Mouse (Mus musculus) ovary, adult 2 months (tissue): ENCODE measurements around the gene M1ap. TPM values are rescaled to one million over a fixed set of nuclear protein-coding genes. Genes with fewer than 3 reads are reported as not detected.

Source experiments
- polyA plus RNA-seq: library from polyadenylated mRNA; depleted of rRNA; stranded (reverse); fragments of >200 nt; gene quantifications from 2 replicates; pipeline ENCODE4 v1.2.3, GENCODE M21; 2012; rRNA removed

M1ap gene
- polyA plus RNA-seq, result 0.15 and 0.23 TPM in 2 replicates

DNA sequence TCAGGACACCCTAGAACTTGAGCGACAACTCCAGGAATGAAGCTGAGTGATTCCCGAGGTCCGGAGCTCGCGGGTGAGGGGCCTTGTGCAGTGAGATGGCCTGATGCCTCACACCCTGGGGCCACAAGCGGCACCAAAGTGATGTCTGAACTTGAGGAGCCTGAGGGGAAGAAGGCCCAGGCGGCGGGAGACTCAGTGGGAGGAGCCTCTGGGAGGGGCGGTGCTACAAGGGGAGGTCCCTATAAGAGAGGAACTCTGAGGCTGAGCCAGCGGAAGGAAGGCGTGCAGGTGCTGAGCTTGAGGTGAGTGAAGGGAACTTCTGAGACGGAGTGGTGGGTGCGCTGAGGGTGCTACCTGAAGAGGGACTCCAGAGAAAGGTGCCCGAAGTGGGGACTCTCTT lies at the start of gene M1ap:
TSS of gene M1ap (plus strand) at position 252 of the 400 bp plus-strand sequence.

DNA sequence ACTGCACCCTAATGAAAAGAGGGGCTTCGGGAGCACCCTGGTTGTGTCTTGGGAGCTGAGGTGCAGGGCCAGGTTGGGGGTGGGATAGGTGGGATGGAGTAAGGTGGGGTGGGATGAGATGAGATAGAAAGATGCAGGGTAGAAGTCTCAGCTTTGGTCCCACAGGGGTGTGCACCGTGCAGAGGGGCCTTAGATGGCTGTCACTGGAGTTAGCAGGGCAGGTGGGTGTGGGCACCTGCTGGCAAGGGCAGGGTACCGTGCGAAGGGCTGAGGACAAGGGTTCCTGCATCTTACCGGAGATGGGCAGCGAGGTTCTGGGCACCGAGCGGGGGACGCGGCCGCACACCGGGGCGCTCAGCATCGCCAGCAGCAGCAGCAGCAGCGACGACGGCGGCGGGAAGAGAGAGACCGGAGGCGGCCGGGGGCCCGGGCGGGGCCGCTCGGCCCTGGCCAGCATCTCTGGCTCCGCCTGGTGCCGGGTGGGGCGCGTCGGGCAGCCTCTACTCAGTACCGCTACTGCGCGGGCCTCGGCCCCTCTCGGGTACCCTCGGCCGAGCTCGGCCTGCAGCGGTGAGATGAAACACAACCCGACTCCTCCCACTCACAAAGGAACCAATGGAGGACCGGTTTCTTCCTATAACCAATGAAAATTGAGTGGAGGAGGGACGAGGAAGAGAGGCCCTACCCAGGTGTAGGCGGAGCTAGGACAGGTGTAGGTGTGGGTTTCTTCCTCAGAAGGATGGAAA lies 7.4 kb upstream of the M1ap start, which contains the start of gene Sema4f:
TSS of gene Sema4f (minus strand) at position 603 of the 746 bp plus-strand sequence.

DNA sequence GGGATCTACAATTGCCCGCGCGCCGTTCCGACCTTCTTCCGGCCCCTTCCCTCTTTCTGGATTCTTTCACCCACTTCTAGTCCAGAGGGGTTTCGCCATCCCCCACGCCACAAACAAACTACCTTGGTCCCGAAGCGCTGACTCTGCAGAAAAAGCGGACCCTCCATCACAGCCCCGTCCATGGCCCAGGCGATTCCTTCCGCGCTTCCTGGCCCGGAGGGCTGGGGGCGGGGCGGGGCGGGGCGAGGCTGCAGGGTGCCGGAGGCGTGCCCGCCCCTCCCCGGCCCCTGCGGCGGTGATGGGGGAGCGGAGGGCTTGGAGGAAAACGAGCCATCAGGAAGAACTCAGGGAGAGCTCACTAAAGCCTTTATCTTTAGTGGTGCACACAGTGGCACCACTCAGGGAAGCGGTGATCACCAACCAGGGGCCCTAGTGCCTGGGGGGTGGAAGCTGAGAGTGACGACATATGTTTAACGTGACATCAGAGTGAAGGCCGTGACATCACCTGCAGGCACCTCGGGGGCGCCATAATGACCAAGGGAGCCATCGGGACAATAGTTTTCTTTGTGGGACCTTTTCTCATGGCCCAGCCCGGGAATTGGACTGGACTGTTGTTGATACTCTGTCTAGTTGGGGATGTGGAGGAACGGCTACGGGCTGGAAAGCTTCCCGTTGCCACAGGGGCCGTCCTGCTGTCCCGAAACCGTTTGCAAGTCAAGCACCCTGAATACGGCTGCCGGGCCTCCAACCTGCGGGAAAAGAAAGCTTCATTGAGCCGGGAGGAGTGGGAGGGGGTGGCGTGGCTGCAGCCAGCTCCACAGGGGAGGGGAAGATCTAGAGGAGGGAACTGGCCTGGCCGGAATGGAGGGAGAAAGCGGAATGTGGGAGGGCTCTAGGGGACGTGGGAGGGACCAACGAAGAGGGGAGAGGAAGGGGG lies 86.8 kb downstream of the M1ap start, which contains the start of the genes Dok1 and Loxl3:
TSS of gene Dok1 (minus strand) at position 223 of the 937 bp plus-strand sequence.
TSS of gene Loxl3 (plus strand) at position 925 of the 937 bp plus-strand sequence.

DNA sequence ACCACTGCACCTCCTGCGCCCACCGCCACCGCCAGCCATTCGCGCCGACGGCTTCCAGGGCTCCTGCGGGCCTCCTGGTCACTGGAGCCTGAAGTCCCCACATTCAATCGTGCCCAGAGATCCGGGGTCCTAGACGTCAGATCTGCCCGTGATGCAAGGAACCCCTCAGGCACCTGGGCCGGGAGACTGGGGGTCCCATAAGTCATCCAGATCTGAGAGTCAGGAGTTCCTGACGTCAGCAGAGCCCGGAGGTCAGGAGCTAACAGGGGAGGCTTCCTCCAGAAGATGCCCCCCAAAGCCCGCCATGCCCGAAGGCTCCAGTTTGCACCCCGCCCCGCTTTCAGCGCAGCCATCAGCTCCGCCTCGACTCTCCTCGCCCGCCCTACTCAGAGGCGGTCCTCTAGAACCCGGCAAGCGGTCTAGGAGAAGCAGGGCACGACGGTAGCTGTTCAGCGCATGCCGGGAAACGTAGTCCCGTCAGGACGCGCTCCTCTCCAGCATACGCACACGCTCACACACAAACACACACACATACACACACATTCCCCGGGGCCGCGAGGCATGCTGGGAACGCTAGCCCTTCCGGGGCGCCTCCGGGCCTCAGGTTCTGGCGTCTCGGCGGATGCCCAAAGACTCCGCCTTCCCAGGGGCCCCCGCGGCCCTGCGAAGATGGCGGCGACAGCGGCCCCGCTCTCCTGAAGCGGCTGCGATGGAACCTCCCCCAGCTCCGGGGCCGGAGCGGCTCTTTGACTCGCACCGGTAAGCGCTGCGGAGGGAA lies 107.6 kb downstream of the M1ap start, which contains the start of gene Aup1:
TSS of gene Aup1 (plus strand) at position 448 of the 778 bp plus-strand sequence.

DNA sequence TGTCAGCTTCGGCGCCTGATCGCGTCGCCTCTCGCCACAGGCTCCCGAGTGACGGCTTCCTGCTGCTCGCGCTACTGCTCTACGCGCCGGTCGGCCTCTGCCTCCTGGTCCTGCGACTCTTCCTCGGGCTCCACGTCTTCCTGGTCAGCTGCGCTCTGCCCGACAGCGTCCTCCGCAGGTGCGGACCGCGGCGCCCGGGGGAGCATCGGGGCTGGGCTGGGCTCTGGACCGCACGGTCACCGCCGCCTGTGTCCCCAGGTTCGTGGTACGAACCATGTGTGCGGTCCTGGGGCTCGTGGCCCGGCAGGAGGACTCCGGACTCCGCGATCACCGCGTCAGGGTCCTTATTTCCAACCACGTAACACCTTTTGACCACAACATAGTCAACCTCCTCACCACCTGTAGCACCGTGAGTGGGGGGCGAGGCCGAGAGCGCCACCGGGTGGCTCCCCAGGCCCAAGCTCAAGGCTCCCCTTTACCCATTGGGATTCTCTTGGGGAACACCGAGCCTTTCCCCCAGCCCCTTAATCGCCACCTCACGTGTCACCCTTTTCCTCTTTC lies 108.2 kb downstream of the M1ap start, which contains the start of gene Htra2:
TSS of gene Htra2 (minus strand) at position 403 of the 561 bp plus-strand sequence.

DNA sequence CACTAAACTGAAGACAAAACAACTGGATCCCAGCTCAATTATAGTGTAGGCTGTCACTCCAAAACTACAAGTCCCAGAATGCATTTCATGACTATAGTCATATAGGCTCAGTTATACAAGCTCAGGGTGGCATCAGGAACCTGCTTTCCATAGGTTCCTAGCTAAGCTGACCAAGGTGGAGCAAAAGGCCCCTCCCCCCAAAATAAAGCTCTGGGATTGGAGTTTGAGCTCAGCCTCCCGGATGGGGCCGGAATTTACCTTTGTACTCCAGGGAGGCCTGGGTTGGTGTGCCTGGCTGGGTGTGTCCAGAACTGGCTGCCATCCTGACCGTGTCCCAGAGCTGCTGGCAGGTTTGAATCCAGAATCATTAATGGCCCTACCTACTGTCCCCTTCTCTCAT lies 111.1 kb downstream of the M1ap start, which contains the start of gene Dqx1:
TSS of gene Dqx1 (plus strand) at position 55 of the 400 bp plus-strand sequence.

DNA sequence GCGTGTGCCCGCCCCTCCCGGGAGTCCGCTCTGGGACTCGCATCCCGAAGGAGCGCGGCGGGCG lies 123.4 kb downstream of the M1ap start, which contains the start of gene Tlx2:
TSS of gene Tlx2 (minus strand) at position 47 of the 64 bp plus-strand sequence.

DNA sequence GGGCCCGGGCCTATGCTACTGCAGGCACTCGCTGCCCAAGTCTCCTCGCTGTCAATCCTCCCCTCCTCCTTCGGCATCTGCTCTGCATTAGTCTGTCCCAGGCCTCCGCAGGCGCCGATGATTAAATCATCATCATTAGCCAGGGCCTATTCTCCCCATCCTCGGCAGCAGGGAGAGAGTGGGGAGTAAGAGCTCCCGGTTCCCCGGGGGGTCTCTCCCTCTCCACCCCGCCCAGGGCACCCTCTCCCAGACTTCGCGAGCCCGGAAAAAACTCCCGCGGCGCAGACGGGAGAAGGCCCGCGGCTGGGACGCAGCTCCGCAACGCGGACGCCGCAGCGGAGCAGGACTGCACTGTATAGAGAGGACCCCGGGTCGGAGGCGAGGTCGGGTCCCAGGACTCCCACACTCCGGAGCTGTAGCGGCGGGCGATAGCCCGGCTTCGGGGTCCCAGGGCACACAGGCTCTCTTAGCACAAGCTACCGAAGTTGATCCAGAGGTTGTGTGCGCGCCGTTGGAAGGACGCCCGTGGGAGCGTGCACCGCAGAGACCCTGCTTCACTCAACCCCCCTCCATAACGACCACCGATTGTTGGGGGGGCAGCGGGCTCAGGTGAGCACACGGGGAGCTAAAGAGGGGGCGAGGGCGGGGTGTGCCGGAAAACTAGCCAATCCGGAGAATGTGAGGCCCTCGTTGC lies 131.1 kb downstream of the M1ap start, which contains the start of gene Pcgf1:
TSS of gene Pcgf1 (plus strand) at position 240 of the 694 bp plus-strand sequence.

Other genes starting within 250 kb of the M1ap start
- 22.0 and 24.6 TPM in 2 replicates for gene Pole4, start 241.5 kb upstream of the M1ap start, polyA plus RNA-seq
- gene Hk2, start 172.4 kb upstream of the M1ap start, polyA plus RNA-seq, result 8.8 and 9.5 TPM in 2 replicates
- gene Sema4f, start 7.1 kb upstream of the M1ap start, polyA plus RNA-seq, result 1.3 and 1.5 TPM in 2 replicates
- gene Dok1, start 86.6 kb downstream of the M1ap start, polyA plus RNA-seq, result 11.3 and 14.4 TPM in 2 replicates
- gene Loxl3, start 87.3 kb downstream of the M1ap start, polyA plus RNA-seq, result 13.3 and 14.9 TPM in 2 replicates
- 668 and 727 TPM in 2 replicates for gene Aup1, start 107.6 kb downstream of the M1ap start, polyA plus RNA-seq
- gene Htra2, start 108.4 kb downstream of the M1ap start, polyA plus RNA-seq, result 58.2 and 63.9 TPM in 2 replicates
- 2.0 and 2.6 TPM in 2 replicates for gene Dqx1, start 110.9 kb downstream of the M1ap start, polyA plus RNA-seq
- gene Tlx2, start 123.4 kb downstream of the M1ap start, polyA plus RNA-seq, result not detected in 2 replicates
- gene Pcgf1, start 131.0 kb downstream of the M1ap start, polyA plus RNA-seq, result 26.2 and 38.5 TPM in 2 replicates
- 18.9 and 19.3 TPM in 2 replicates for gene Lbx2, start 139.5 kb downstream of the M1ap start, polyA plus RNA-seq
- gene Ccdc142, start 154.7 kb downstream of the M1ap start, polyA plus RNA-seq, result 21.7 and 28.8 TPM in 2 replicates
- gene Gm42688, start 154.7 kb downstream of the M1ap start, polyA plus RNA-seq, result 7.0 and 8.5 TPM in 2 replicates
- gene Mrpl53, start 162.1 kb downstream of the M1ap start, polyA plus RNA-seq, result 98.5 and 124 TPM in 2 replicates
- gene Mogs, start 168.6 kb downstream of the M1ap start, polyA plus RNA-seq, result 124 and 132 TPM in 2 replicates
- gene Wbp1, start 174.7 kb downstream of the M1ap start, polyA plus RNA-seq, result 174 and 210 TPM in 2 replicates
- 79.8 and 116 TPM in 2 replicates for gene Ino80b, start 178.5 kb downstream of the M1ap start, polyA plus RNA-seq
- gene Rtkn, start 188.6 kb downstream of the M1ap start, polyA plus RNA-seq, result 65.5 and 80.1 TPM in 2 replicates
- gene Wdr54, start 209.5 kb downstream of the M1ap start, polyA plus RNA-seq, result 7.4 and 8.4 TPM in 2 replicates
- gene 1700003E16Rik, start 209.5 kb downstream of the M1ap start, polyA plus RNA-seq, result 4.1 and 4.4 TPM in 2 replicates
- 186 and 187 TPM in 2 replicates for gene Dctn1, start 219.0 kb downstream of the M1ap start, polyA plus RNA-seq